Comparison of ENCODE assay signal across 25 mouse cellular contexts in genomic region chr17:65732666-65733065, GRCm38 (mm10). TPM values are rescaled to one million over a fixed set of nuclear protein-coding genes. Genes with fewer than 3 reads are reported as not detected.
DNase-seq lines count a peak whose midpoint lies in the region; ATAC-seq and TF ChIP-seq lines count a peak whose summit lies in the region.
"Had no signal": no experiment of that assay in that cellular context is flagged by ENCODE, and none has a peak within 500 bp of the region (broad histone marks: within the 10 kb centered on the region; RNA-seq: fewer than 3 reads in every experiment).

No protein-coding gene starts in this region.

- H3K27ac ChIP-seq in heart, embryonic 12.5 days (ENCODE audit: poor library complexity, severe bottlenecking) = no peak overlapping the region
- H3K27ac ChIP-seq in heart, embryonic 10.5 days = no peak overlapping the region
- peak overlapping the region; percentile 67; the same call in 1 of the 2 replicates for H3K27ac ChIP-seq in bone marrow, adult 2 months (ENCODE audit: control insufficient read depth, insufficient read depth, low read depth, low read length, poor library complexity)
- H3K27ac ChIP-seq in macrophage = 0 out of 2 replicates have a peak overlapping the region, but pooled peaks have one; percentile 10
- H3K27ac ChIP-seq in forebrain, embryonic 10.5 days = no peak overlapping the region
- H3K27ac ChIP-seq: heart, adult 2 months; heart, embryonic 15.5 days; hindbrain, embryonic 14.5 days; hindbrain, postnatal 0 days had no signal

- 83% methylated on average over 4 of the region's 4 CpGs for WGBS in heart, embryonic 12.5 days
- 88% methylated on average over 4 of the region's 4 CpGs for WGBS in heart, embryonic 10.5 days
- 31% methylated on average over 4 of the region's 4 CpGs for WGBS in bone marrow, adult 2 months
- WGBS in macrophage (ENCODE audit: missing documents) = 29% methylated on average over 4 of the region's 4 CpGs
- 85% methylated on average over 4 of the region's 4 CpGs for WGBS in forebrain, embryonic 10.5 days

- TF ChIP-seq POLR2A in bone marrow, adult 2 months (IDR thresholded peaks at IDR 0.05; ENCODE audit: borderline replicate concordance, control insufficient read depth, low read depth, low read length) = no peak

- DNase-seq in heart, adult 11 months = peak; percentile 87
- peak; percentile 30 to 48 for DNase-seq in heart, adult 9 months (ENCODE audit: low spot score in 2 of 2)
- no peak for DNase-seq in heart, embryonic 10.5 days (ENCODE audit: low spot score)
- DNase-seq in kidney, postnatal 25 days = no peak
- DNase-seq in forebrain, embryonic 10.5 days (ENCODE audit: extremely low spot score, low spot score) = no peak
- DNase-seq: adrenal gland, adult 2 months; adrenal gland, postnatal 14 days; cerebellum, adult 18-20 months; cerebellum, adult 9-10 months; cerebellum, postnatal 14 days; forebrain, postnatal 0 days; gastrocnemius, postnatal 10 days; heart, adult 2 months; heart, postnatal 4 days; kidney, adult 18-20 months had no signal

- H3K9me3 ChIP-seq in heart, embryonic 12.5 days (replicated peaks) = no peaks in the 10 kb centered on the region
- H3K9me3 ChIP-seq in heart, embryonic 10.5 days = no peaks in the 10 kb centered on the region
- no peaks in the 10 kb centered on the region for H3K9me3 ChIP-seq in forebrain, embryonic 10.5 days
- H3K9me3 ChIP-seq: heart, embryonic 15.5 days had no signal

- no peaks in the 10 kb centered on the region for H3K36me3 ChIP-seq in heart, embryonic 12.5 days
- H3K36me3 ChIP-seq in heart, embryonic 10.5 days = no peaks in the 10 kb centered on the region
- no peaks in the 10 kb centered on the region for H3K36me3 ChIP-seq in macrophage (ENCODE audit: inconsistent target)
- no peaks in the 10 kb centered on the region for H3K36me3 ChIP-seq in forebrain, embryonic 10.5 days (replicated peaks)
- H3K36me3 ChIP-seq: heart, embryonic 15.5 days had no signal

- no peak for TF ChIP-seq CTCF in bone marrow, adult 2 months (IDR thresholded peaks at IDR 0.05; ENCODE audit: control insufficient read depth, insufficient read depth, low read length)

- H3K4me1 ChIP-seq in heart, embryonic 12.5 days (replicated peaks) = no peaks in the 10 kb centered on the region
- H3K4me1 ChIP-seq in heart, embryonic 10.5 days = no peaks in the 10 kb centered on the region
- peaks cover 12% of the 10 kb centered on the region for H3K4me1 ChIP-seq in bone marrow, adult 2 months (ENCODE audit: control insufficient read depth, insufficient read depth, low read length)
- no peaks in the 10 kb centered on the region for H3K4me1 ChIP-seq in forebrain, embryonic 10.5 days

- peaks cover 89% of the 10 kb centered on the region for H3K79me2 ChIP-seq in macrophage (ENCODE audit: inconsistent target)

- H3K4me3 ChIP-seq in heart, embryonic 12.5 days = no peak overlapping the region
- no peak overlapping the region for H3K4me3 ChIP-seq in heart, embryonic 10.5 days
- H3K4me3 ChIP-seq in bone marrow, adult 2 months (replicated peaks; ENCODE audit: control insufficient read depth, low read depth, low read length) = no peak overlapping the region
- H3K4me3 ChIP-seq in macrophage (ENCODE audit: inconsistent target) = no peak overlapping the region
- H3K4me3 ChIP-seq in forebrain, embryonic 10.5 days = no peak overlapping the region
- H3K4me3 ChIP-seq: heart, adult 2 months; heart, embryonic 15.5 days had no signal

- ATAC-seq in heart, embryonic 12.5 days (ENCODE audit: insufficient number of reproducible peaks, low FRiP score) = no peak
- ATAC-seq: CD4-positive, CD25-positive, alpha-beta regulatory T cell, adult 4 months; forebrain, embryonic 14.5 days; forebrain, postnatal 0 days; hindbrain, postnatal 0 days; inflammation-experienced regulatory T-cells, adult 6 months; intestine, embryonic 16.5 days had no signal

- no peak overlapping the region for H3K4me2 ChIP-seq in heart, embryonic 12.5 days
- H3K4me2 ChIP-seq: heart, embryonic 15.5 days; hindbrain, embryonic 14.5 days had no signal

- H3K27me3 ChIP-seq in heart, embryonic 12.5 days (replicated peaks) = no peaks in the 10 kb centered on the region
- H3K27me3 ChIP-seq in heart, embryonic 10.5 days (ENCODE audit: insufficient read depth, poor library complexity, severe bottlenecking) = no peaks in the 10 kb centered on the region
- H3K27me3 ChIP-seq in forebrain, embryonic 10.5 days (ENCODE audit: poor library complexity, severe bottlenecking) = no peaks in the 10 kb centered on the region
- H3K27me3 ChIP-seq: heart, embryonic 15.5 days had no signal

- H3K9ac ChIP-seq in heart, embryonic 12.5 days = no peak overlapping the region
- H3K9ac ChIP-seq: forebrain, postnatal 0 days; heart, embryonic 15.5 days; hindbrain, embryonic 14.5 days had no signal

RNA-seq across cellular contexts. Expression of gene Rab31, which starts 39.9 kb away (rescaled TPM):
- polyA plus RNA-seq in heart, embryonic 12.5 days (2016; fragmentation: Nextera tagmentation; extraction: Ambion mirVana) = 31.2 and 33.4 TPM in 2 replicates
- 35.7 and 42.2 TPM in 2 replicates for polyA plus RNA-seq in heart, embryonic 10.5 days (2016; fragmentation: Nextera tagmentation; extraction: Ambion mirVana)
- polyA plus RNA-seq in bone marrow, adult 2 months (2011; ENCODE audit: insufficient read depth, insufficient read length, low replicate concordance, missing spikeins) = 6.8 and 18.0 TPM in 2 replicates
- 10 to 100 TPM in 25 of 26 experiments, 1 to 10 TPM in 1; 7.0 to 47.6 (median 27.4) TPM for total RNA-seq in macrophage (2018; cell fraction: chromatin; rRNA removed)
- total RNA-seq in macrophage (2018; cell fraction: cytosol; rRNA removed) = 100 to 1,000 TPM in 13 of 26 experiments, 10 to 100 TPM in 13; 70.2 to 171 (median 101) TPM
- total RNA-seq in macrophage (2018; cell fraction: nucleus; rRNA removed) = 10 to 100 TPM; 28.0 to 79.5 (median 53.6) TPM
- 93.9 to 139 TPM (median 136 TPM) in 3 replicates for polyA plus RNA-seq in macrophage (2018)
- polyA plus RNA-seq in forebrain, embryonic 10.5 days (2016; fragmentation: Nextera tagmentation; extraction: Ambion mirVana) = 58.6 and 64.7 TPM in 2 replicates

RNA-seq across cellular contexts. Expression of gene Ppp4r1, which starts 49.7 kb away (rescaled TPM):
- polyA plus RNA-seq in heart, embryonic 12.5 days (2016; fragmentation: Nextera tagmentation; extraction: Ambion mirVana) = 33.5 and 37.5 TPM in 2 replicates
- polyA plus RNA-seq in heart, embryonic 10.5 days (2016; fragmentation: Nextera tagmentation; extraction: Ambion mirVana) = 42.9 and 43.2 TPM in 2 replicates
- polyA plus RNA-seq in bone marrow, adult 2 months (2011; ENCODE audit: insufficient read depth, insufficient read length, low replicate concordance, missing spikeins) = 17.9 and 28.6 TPM in 2 replicates
- 100 to 1,000 TPM in 25 of 26 experiments, 10 to 100 TPM in 1; 99.6 to 452 (median 234) TPM for total RNA-seq in macrophage (2018; cell fraction: chromatin; rRNA removed)
- total RNA-seq in macrophage (2018; cell fraction: cytosol; rRNA removed) = 10 to 100 TPM; 34.3 to 65.4 (median 48.6) TPM
- total RNA-seq in macrophage (2018; cell fraction: nucleus; rRNA removed) = 100 to 1,000 TPM in 17 of 26 experiments, 10 to 100 TPM in 9; 65.0 to 297 (median 115) TPM
- 33.7 to 41.6 TPM (median 40.4 TPM) in 3 replicates for polyA plus RNA-seq in macrophage (2018)
- polyA plus RNA-seq in forebrain, embryonic 10.5 days (2016; fragmentation: Nextera tagmentation; extraction: Ambion mirVana) = 61.5 and 66.0 TPM in 2 replicates

Comparison
In these comparisons a context has a peak if more than half of its experiments do, and no peak if none do; other contexts are left out.
1. DNase-seq: peak in heart, adult 11 months (single experiment) and heart, adult 9 months (2 of 2); none in heart, embryonic 10.5 days (single experiment), kidney, postnatal 25 days (0 of 2) and forebrain, embryonic 10.5 days (single experiment).
2. H3K27ac ChIP-seq: peak in bone marrow, adult 2 months (single experiment) and macrophage (single experiment); none in heart, embryonic 12.5 days (single experiment), heart, embryonic 10.5 days (single experiment) and forebrain, embryonic 10.5 days (single experiment).